Comparison of ENCODE assay signal across 8 mouse cellular contexts in genomic region chr3:88772399-88772798, GRCm38 (mm10). TPM values are rescaled to one million over a fixed set of nuclear protein-coding genes. Genes with fewer than 3 reads are reported as not detected.
DNase-seq lines count a peak whose midpoint lies in the region; ATAC-seq and TF ChIP-seq lines count a peak whose summit lies in the region.
"Not testable (repeated sequence)": the region's sequence is repeated elsewhere in the genome, so short reads cannot be mapped to it uniquely, and the experiment has no call there.

No protein-coding gene starts in this region.

- H3K36me3 ChIP-seq in ES-Bruce4 (ENCODE audit: control insufficient read depth, insufficient read depth, low read length, poor library complexity, severe bottlenecking); forebrain, embryonic 15.5 days; liver, embryonic 13.5 days; splenic B cell, adult 2 months (ENCODE audit: control insufficient read depth, insufficient read depth, low read length, poor library complexity, severe bottlenecking): not testable (repeated sequence)

- peak overlapping the region; percentile 45; the same call in 1 of the 2 replicates for H3K4me2 ChIP-seq in forebrain, embryonic 15.5 days (replicated peaks)
- peak overlapping the region; percentile 47 for H3K4me2 ChIP-seq in liver, embryonic 13.5 days

- TF ChIP-seq POLR2A in ES-Bruce4 (IDR thresholded peaks at IDR 0.05; ENCODE audit: insufficient read depth, low read length) = not testable (repeated sequence)

- not testable (repeated sequence) for H3K27me3 ChIP-seq in ES-Bruce4 (ENCODE audit: control insufficient read depth, insufficient read depth, low read length, poor library complexity, severe bottlenecking); forebrain, embryonic 15.5 days; liver, embryonic 13.5 days; splenic B cell, adult 2 months (ENCODE audit: control insufficient read depth, insufficient read depth, low read length, poor library complexity, severe bottlenecking)

- H3K27ac ChIP-seq in ES-Bruce4 (ENCODE audit: insufficient read depth, low read length) = peak overlapping the region; percentile 51; the same call in 1 of the 2 replicates
- H3K27ac ChIP-seq in forebrain, embryonic 15.5 days (replicated peaks) = peak overlapping the region; percentile 96
- H3K27ac ChIP-seq in liver, embryonic 13.5 days = not testable (repeated sequence)

- WGBS in forebrain, embryonic 15.5 days = under 1% methylated on average over 19 of the region's 19 CpGs
- under 1% methylated on average over 19 of the region's 19 CpGs for WGBS in liver, embryonic 13.5 days (ENCODE audit: insufficient replicate concordance)

- not testable (repeated sequence) for H3K4me3 ChIP-seq in ES-Bruce4 (ENCODE audit: low read depth, low read length); liver, embryonic 13.5 days (replicated peaks)
- peak overlapping the region; percentile 58 for H3K4me3 ChIP-seq in forebrain, embryonic 15.5 days

- peak; percentile 85 for ATAC-seq in forebrain, embryonic 15.5 days (replicated peaks)
- ATAC-seq in liver, embryonic 13.5 days (ENCODE audit: low read depth) = peak; percentile 57

- not testable (repeated sequence) for TF ChIP-seq EP300 in ES-Bruce4 (IDR thresholded peaks at IDR 0.05; ENCODE audit: insufficient read depth, low read depth, low read length)

- intact Hi-C loops in heart, postnatal 10 days (cut with DNase I) = not testable (repeated sequence)

- not testable (repeated sequence) for H3K9ac ChIP-seq in ES-Bruce4 (ENCODE audit: low read depth, poor library complexity, severe bottlenecking); forebrain, embryonic 15.5 days (replicated peaks); liver, embryonic 13.5 days

- H3K4me1 ChIP-seq in ES-Bruce4 (ENCODE audit: control insufficient read depth, insufficient read depth, low read length); forebrain, embryonic 15.5 days; liver, embryonic 13.5 days (replicated peaks): not testable (repeated sequence)

- peak; percentile 95 for DNase-seq in cerebellum, adult 11 months
- peak; percentile 90 to 91 for DNase-seq in heart, postnatal 10 days
- DNase-seq in kidney, postnatal 36 days = peak; percentile 89 to 91
- peak; percentile 81 for DNase-seq in liver, embryonic 13.5 days
- DNase-seq in natural killer cell, adult 2 months (ENCODE audit: low spot score in 2 of 2) = peak; percentile 92 to 94
- DNase-seq in splenic B cell, adult 2 months (ENCODE audit: low read depth, low spot score) = peak; percentile 84

- TF ChIP-seq CTCF in ES-Bruce4 (IDR thresholded peaks at IDR 0.05; ENCODE audit: low read depth, low read length) = not testable (repeated sequence)

- H3K9me3 ChIP-seq in ES-Bruce4 (replicated peaks; ENCODE audit: control insufficient read depth, insufficient read depth, low read length, poor library complexity, severe bottlenecking); forebrain, embryonic 15.5 days; liver, embryonic 13.5 days (replicated peaks): not testable (repeated sequence)

RNA-seq across cellular contexts. Expression of gene Syt11, which starts 2.6 kb away (rescaled TPM):
- polyA plus RNA-seq in ES-Bruce4 (2011; ENCODE audit: insufficient read depth, insufficient read length, low read depth, missing spikeins) = 9.0 and 9.5 TPM in 2 replicates
- polyA plus RNA-seq in forebrain, embryonic 15.5 days (2015; fragmentation: Nextera tagmentation; extraction: Ambion mirVana) = 236 TPM in 2 replicates
- total RNA-seq in heart, postnatal 10 days (2021) = 1 to 10 TPM; 5.7 to 6.7 TPM
- 1.2 and 1.3 TPM in 2 replicates for polyA plus RNA-seq in liver, embryonic 13.5 days (2015; fragmentation: Nextera tagmentation; extraction: Ambion mirVana)

RNA-seq across cellular contexts. Expression of gene Rit1, which starts 55.8 kb away (rescaled TPM):
- polyA plus RNA-seq in ES-Bruce4 (2011; ENCODE audit: insufficient read depth, insufficient read length, low read depth, missing spikeins) = 10.1 and 10.4 TPM in 2 replicates
- 51.6 and 53.1 TPM in 2 replicates for polyA plus RNA-seq in forebrain, embryonic 15.5 days (2015; fragmentation: Nextera tagmentation; extraction: Ambion mirVana)
- total RNA-seq in heart, postnatal 10 days (2021) = 10 to 100 TPM; 59.4 to 70.2 TPM
- polyA plus RNA-seq in liver, embryonic 13.5 days (2015; fragmentation: Nextera tagmentation; extraction: Ambion mirVana) = 34.4 and 36.3 TPM in 2 replicates

Comparison
In these comparisons a context has a peak if more than half of its experiments do, and no peak if none do; other contexts are left out.
1. RNA of gene Syt11, which starts 2.6 kb away (polyA plus RNA-seq): 236 TPM in forebrain, embryonic 15.5 days; 9.0 to 9.5 TPM in ES-Bruce4 and 1.2 to 1.3 TPM in liver, embryonic 13.5 days; every median in the first group is over 10 times any median in the second.
2. Peak in every context shown above with its lines, with median percentiles within 50 percentile points of each other: DNase-seq.